Mouse (Mus musculus): ENCODE data around the gene Prrt1.

DNA sequence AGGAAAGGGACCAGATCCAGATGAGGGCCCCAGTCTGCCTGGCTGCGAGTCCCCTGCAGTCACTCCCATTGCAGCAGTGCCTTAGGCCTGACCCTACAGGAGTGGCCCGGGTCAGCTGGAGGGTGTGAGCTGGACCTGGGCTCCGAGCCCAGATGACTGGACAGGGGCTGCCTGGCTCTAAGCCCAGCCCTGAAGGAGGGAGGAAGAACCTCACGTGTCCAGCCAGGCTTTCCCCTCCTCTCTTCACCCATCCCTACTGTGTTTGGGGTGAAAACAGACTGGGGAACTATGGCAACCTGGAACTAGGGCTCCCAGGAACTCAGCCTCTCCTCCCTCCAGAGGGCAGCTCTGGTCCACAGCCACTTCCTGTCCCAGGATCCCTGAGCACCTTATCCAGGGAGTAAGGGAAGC is 26.3 kb downstream of the Prrt1 start:
- TF ChIP-seq POLR2A (IDR thresholded peaks at IDR 0.05; ENCODE audit: borderline replicate concordance, insufficient read depth, low read length) (no peak), CTCF (IDR thresholded peaks at IDR 0.05; ENCODE audit: borderline replicate concordance, insufficient read depth, low read depth, low read length) (no peak; the same call in 1 of the 2 replicates)

Data from cerebellum, adult 2 months (tissue).